Mouse (Mus musculus) adipocyte (in vitro differentiated cells): Measurements from ENCODE around the gene Hsd17b7.

Source experiments
- DNase-seq: peaks from one replicate; pipeline ENCODE4 v3.0.0-alpha.2; 2016; ENCODE audit warnings: low spot score

The Hsd17b7 gene

DNA sequence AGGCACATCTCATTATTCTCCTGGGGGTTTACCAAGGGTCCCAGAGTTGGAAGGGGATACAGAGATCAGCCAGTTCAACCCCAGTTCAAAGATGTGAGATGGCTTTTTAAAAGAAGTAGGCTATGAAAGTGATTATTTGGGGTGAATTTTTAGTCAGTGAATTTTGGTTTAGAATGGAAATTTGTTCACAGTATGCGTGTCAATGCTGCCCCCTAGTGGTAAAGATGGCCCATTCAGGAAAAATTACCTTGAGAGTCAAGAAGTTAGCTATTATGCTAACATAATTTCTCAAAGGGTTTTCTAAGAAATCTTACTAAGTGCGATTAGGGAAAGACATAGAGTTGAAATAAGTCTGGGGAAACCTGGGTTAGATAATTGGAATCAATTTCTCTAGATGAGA lies 29.7 kb downstream of the Hsd17b7 start:
- DNase-seq, result peak; percentile 78

DNA sequence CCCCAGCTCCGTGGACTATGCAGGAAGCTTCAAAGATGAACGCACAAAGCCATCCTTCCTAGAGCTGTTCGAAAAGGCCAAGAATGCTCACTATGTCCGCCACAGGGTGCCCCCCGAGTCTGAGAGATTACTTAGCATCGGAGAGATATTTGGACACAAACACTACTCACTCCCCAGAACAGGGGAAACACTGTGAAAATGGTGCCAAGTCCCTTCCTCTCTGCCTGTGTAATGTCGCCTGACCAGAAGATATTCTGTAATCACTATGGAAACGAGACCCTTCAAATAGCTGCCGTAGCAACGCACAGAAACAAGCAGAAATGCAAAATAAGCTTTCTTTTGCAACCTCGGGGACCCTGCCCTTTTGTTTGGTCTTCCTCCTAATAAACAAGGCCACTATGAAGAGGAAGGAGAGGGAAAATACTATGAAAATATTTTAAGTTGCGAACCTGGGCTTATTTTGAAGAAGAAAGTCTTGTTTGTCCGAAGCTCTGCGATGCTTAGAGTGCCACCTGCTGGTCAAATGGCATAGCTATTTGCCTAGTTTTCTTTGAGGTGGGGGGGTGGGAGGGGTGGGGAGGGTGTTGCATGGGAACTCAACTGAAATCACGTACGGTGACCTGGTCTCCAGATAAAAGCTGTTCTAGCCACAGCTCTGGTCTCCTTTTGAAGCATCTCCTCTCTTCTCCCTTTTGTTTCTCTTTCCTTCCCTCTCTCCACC lies 34.9 kb downstream of the Hsd17b7 start:
- DNase-seq, result peak; percentile 74

DNA sequence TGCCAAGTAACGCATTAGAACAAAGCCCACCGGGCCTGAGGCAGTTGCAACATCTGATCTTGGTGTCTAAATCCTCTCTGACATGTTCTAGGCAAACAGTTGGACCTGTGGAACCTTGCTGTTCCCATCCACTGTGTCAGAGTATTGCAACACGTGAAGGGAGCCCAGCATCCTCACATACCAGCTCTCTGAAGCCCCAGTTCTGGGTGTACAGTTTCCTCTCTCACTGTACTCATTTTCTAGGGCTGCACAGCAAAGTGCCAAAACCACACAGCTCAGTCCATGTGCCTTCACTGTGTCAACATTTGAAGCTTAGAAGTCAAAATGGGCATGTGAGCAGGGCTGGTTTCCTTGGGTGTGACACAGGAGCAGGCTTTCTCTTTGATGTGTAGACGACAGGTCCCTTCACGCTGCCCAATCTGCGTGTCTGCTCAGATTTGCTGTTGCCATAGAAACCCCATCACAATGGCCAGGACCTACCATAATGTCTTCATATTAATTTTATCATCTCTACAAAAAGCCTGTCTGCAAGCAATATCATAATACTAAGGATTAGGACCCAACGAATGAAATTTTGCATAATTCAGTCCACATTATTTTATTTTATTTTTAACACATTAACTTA lies 36.8 kb downstream of the Hsd17b7 start:
- DNase-seq, result no peak

DNA sequence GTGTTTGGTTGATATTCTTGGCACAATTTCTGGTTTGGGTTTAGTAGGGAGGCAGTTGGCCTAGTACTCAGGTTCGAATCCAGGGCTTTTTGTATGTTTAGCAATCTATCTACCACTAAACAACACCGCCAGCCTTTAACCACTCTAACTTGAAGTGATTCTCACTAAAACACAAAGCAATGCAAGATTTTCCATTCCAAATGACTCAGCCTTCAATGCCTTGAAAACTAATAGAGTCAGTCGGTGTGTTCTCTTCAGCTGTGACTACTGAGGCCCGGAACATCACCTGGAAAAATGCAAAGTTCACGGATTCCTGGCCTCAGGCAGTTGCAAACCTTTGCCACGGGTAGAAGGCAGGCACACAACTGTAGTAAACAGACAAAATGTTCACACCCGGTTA lies 37.3 kb downstream of the Hsd17b7 start:
- no peak for DNase-seq

DNA sequence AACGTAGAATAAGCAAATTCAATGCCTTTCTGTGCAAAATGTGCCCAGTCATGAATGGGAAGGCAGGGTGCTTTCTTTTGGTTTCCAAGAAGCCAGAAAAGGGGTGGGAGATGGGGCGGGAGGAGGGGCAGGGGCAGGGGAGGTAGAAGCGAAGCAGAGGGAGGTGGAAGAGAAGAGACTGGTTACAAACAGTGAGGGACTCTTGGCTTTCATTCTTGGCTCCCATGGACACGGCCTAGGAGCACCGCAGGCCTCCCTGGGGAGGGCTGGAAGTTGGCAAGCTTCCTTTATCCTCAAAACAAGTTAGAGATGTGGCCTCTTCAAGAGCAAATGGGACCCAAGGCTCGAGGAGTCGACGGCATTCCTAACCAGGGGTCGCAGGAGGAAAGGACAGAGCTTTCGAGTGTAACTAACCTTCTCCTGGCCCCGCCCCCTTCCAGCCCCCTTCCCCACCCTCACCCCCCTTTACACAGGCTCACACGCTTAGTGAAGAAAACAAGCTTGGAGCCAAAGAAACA lies 40.5 kb downstream of the Hsd17b7 start, which contains the start of gene Ccdc190:
Gene Ccdc190 (plus strand): TSS at position 195 of the 518 bp plus-strand sequence.
- peak; percentile 18 for DNase-seq

DNA sequence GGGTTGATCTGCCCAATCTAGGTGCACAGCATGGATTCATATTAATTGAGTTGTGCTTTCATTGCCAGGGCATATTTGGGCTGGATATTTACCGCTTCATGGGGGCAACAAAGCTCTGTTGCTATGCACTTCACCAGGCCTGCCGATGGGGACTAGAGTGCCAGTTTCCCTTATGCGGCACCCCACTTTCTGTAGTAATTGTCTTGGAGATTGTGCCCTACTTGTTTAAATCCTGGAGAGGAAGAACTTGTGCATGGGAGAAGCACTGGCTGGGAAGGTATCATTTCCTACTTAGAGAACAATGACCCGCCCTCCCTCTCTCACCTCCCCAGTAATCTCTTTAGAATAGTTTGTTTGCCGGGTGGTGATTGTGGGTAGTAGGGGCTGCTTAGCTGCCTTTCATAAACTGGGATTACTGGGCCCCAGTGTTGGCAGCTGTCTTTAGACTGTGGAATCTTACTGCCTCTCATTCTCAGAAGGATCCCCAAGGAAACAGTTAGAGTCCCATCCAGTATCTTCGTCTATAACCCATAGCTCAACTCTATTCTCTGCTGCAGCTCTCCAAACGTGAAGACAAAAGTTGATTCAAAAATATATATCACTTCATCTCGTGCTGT lies 41.2 kb downstream of the Hsd17b7 start:
- DNase-seq, result no peak

DNA sequence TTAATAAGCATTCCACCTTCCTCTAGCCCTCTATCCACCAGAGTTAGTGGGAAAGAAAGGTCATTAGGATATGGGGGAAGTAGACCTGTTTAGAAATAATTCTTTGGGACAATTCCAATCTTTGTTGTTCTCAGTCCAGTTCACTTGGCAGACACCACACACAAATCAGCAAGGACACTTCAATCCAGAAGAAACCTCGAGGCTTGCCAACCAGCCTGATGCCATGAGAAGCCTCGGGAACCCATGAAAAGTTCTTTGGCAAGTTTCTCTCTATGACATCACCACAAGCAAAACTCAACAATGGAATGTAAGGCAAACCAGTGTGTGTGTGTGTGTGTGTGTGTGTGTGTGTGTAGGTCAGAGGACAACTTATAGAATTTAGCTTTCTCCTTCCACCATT lies 44.5 kb downstream of the Hsd17b7 start:
- peak; percentile 90 for DNase-seq

DNA sequence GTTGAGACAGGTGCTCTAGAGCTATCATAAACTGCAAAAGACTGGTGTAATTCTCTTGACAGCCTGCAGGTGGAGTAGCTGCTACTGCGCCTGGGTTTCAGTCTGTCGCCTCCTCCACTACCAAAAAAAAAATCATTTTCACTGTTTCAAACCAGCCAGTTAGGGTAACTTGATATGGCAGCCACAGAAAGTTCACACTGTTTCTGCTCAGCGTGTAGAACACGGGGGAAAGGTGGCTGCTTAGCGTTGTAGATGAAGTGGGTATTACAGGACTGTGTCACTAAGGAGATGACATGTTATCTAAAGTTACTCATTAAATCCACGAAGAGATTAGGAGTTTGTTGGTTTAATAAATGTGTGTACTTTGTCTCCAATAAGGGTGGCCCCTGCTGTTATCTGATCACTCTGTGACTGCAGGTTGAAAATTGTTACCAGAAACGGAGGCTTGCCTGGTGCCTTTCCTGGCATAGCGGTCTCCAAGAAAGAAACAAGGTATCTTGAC lies 47.3 kb downstream of the Hsd17b7 start:
- DNase-seq, result peak; percentile 61

DNA sequence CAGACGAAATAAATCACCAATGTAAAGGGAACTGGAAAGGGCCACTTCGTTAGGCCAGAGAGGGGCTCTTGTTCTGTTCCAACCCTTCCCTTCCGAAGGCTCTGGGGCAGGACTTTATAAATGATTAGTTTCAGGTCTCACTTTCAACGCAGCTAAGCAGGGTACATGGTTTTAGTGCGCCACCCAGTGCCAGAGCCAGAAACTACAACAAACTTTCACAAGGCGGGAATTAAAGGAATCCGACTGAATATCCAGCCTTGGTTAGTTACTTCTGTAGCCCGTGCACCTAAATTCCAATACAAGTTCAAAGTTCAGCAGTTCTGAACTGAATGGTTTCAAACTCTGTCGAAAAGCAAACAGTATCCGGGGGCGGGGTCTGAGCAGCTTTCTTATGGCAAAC lies 49.8 kb downstream of the Hsd17b7 start:
- DNase-seq, result peak; percentile 89

DNA sequence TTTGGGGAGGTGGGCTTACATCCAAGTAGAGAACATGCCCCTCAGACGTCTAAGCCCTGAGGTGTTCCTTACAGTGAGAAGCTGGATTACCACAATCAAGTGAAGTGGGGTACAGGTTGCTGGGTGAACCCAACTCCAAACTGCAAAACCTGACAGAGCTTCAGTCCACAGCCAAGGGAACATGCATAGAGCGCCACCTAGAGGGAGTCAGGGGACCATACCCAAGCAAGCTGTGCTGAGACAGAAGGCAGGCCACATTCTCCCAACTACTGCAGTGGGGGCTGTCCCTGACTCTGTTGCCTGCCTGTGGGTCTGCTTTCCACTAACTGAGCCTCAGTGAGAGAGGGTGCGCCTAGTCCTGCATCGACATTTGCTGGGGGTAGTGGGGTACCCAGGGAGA lies 51.0 kb downstream of the Hsd17b7 start:
- DNase-seq, result peak; percentile 66

DNA sequence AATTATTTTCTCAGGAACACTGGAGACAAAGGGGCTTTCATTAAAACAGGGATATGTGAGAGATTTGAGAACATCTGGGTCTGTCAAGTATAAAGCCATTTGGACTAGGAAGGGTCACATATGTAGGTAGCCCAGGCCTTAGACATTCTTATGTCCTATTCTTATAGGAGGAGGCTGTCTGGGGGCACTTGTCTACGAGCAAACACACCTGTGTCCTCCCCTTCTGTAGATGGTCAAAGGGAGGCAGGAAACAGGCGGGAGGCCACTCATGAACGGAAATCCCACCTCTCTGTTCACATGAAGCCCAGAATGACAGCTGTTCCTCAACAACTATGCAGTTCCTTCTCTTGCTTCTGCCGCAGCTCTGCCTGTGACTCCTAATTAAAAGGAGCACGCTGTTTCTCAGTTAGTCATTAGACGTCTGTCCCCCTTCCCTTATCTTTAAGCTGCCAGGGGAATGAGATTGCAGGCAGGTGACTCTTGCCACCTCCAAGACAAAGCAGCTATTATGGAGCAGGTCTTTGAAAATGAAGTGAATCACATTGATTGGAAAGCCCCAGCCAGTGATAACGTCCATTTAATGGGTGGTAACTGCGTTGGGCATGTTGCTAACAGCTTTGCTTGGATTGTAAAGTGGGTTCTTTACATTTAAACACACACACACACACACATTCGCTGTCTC lies 51.8 kb downstream of the Hsd17b7 start:
- DNase-seq, result no peak

DNA sequence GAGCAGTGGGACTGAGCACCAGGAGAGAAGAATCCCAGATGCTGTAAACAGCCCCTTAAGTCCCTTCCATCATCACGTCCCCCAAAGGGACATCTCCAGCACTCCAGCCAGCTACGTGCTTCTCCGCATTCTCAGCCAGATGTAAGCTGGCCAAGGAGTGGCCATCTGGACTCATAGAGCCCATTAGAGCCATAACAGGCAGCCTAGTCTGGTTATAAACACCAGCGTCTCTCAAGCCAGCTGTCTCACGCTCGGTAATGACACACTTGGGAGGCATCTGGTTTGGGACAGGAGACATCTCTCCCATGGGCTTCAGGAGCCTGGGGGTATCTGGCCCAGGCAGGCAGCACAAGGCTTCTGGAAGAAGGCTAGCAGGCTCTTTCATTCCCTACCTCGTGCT lies 52.4 kb downstream of the Hsd17b7 start:
- no peak for DNase-seq

DNA sequence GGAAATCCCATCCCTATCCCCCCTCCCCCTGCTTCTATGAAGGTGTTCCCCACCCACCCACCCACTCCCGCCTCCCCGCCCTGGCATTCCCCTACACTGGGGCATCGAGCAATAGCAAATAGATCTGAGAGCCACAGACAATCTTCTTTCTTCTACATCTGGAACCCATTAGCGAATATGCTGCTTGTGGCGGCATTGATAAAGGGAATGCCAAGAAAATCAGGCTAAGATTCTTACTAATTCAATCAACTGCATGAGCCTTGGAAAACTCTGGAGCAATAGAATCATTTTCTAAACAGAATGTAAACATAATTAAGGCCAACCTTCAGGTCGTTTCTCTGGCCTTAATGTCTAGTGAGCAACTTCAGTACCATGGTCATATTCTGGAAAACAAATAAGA lies 57.5 kb downstream of the Hsd17b7 start:
- no peak for DNase-seq

DNA sequence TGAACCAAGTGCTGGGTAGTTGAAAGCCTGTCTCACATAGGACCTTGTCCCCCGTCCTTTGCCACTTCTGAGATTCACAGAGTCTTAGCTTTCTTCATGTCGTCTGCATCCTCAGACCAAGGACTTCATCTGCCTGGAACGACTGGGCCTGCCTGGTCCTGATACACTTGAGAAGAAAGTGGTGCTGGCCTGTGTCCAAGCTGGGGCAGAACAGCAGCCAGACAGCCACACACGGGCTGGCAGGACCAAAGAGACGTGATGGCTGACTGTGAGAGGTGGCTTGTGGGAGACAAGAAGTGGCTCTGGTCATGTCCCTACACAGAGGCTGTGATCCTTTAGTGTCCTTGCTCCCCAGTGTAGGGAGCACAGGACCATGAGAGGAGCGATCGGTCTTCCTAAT lies 58.3 kb downstream of the Hsd17b7 start:
- no peak for DNase-seq

DNA sequence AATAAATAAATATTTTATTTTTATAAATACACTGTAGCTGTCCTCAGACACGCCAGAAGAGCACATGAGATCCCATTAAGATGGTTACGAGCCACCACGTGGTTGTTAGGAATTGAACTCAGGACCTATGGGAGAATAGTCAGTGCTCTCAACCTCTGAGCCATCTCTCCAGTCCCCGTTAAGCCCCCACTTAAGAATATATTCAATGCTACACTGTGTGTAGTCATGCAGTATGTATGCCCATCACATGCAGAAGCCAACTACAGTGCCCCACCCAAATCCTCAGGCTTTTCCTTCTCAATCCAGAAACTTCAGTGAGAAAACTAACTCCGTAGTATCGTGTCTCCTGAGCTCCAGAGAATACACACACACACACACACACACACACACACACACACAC lies 59.4 kb downstream of the Hsd17b7 start:
- DNase-seq, result no peak

DNA sequence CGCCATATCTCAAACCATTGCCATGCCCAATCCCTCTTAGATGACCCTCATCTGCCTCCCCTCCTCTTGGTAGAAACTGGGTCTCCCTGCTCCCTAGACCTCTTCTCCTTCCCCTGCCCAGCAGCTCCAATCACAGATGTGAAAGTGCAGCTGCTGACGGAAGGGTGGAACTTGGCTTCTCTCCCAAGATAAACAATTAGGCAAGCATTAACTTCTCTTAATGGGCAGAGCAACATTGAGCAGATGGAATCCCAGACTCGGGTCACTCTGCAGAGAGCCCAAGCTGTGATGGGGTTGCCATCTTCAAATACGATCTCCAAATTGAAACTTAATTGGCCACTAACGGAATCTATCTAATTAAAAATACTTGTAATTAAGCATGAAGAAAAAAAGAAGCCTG lies 59.9 kb downstream of the Hsd17b7 start:
- no peak for DNase-seq

DNA sequence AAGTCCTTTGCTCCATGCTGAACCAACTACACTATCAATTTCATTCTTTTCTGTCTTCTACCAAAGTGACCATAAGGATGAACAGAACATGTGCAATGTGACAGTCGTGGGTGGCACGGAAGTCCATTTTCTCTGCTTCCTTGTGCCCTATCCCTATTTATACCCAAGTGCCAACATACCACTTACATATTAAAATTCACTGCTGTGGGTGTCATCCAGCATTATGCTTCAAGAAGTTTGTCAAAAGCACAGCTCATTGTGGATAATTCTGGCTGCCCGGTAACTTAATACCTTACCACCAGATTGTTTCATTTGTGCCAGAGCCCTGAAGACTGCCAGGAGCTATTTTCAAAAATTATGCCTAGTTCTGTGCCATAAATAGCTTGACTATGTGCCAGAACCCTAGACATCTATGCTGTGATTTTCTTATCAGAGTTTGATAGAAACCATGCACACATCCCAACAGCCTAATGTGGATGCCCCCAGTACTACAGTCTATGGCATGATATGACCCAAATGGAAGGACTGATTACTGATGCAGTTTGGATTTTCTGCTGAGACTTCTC lies 68.2 kb downstream of the Hsd17b7 start:
- DNase-seq, result no peak
